Mouse (Mus musculus) ZHBTc4 (cell line): ENCODE results near the gene Apoc4.
A peak's percentile ranks its signal among the peaks of the same experiment; 100 is the strongest.

Experiments used
- DNase-seq: peaks from one replicate; pipeline ENCODE4 v3.0.0-alpha.2; 2011; ENCODE audit warnings: low read depth, low spot score

Gene Apoc4

DNA sequence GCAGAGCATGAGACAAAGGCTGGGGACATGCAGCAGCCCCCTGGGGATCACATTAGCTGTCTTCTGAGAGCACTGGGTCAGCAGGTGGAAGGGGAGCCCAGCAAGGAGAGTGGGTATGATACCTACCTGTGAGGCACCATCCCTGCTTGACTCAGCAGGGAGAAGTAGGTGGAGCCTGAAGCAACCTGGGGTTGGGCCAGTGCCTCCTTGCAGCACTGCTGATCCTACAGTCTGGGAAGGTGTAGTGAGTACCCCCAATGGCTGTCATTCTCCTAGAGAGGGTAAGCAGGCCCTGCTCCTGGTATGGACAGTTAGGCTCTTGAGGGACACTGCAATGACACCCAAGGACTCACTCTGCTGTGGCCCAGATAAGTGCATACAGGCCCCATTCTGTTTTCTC lies 49.0 kb downstream of the Apoc4 start:
- no peak for DNase-seq

DNA sequence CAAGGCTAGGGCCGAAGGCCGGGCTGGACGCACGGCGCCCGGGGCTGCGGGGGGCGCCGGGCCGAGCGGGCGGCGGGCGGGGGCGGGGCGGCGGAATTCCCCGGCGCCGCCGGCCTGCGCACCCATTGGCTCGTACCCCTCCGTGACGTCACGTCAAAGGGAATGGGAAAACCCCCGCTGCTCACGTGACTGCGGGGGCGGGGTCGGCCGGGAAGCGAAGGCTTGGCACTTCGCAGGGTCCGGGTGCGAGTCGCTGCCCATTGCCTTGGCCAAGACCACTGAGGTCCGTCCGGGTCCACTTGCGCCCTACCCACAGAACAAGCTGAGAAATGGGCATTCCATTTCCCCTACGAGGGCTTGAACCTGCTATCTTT lies 51.9 kb downstream of the Apoc4 start, which contains the start of gene Relb:
Relb (minus strand) TSS at position 78 of the 374 bp plus-strand sequence.
- peak; percentile 96 for DNase-seq

DNA sequence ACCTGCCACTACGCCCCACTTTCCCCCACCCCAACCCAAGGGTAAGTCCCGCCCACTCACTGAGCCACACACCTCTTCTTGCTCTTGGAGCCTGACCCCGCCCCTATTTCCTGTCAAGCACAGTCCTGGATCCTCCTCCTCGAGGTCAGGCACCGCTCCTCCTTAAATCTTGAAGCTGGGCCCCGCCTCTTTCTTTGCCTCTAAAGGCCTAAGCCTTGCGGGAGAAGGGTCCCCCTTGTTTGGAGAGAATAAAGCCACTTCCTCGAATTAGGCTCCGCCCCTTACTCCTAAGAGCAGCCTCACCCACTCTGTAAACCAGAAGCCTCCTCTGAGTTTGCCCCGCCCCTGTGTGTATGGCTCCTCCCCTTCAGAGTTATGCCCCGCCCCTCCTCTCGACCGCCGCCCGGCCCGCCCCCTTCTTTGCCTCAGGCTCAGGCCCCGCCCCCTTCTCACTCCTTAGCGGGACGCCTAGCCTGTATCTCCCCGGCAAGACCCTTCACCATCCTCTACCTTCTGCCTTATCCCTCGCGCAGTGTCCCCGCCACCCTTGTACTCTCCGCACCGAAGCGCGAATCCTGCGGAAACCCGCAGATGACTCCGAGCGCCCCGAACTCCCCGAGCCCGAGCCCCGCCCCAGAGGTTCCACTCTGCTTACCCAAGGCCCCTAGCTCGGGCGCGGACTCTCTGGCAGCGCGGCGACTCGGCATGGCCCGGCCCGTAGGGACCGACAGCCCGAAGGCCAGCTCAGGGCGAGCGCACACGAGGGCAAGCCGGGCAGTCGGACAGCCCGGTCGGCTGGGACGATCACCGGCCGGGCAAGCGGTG lies 52.5 kb downstream of the Apoc4 start:
- DNase-seq, result peak; percentile 100

DNA sequence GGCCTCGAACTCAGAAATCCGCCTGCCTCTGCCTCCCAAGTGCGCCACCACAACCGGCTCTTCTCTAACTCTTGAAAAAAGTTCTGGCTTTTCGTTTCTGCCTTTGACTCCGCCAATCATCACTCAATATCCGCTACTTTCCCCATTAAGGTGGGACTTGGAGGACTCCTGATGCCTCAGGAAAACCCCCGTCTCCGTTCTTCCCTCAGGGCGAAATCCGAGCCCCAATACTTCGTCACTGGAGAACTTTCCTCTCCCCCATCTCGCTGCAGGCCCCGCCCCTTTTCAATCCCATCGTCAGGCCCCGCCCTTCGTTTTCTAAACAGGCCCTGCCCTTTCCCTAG lies 53.1 kb downstream of the Apoc4 start:
- no peak for DNase-seq
